Mouse (Mus musculus) testis, adult 10 weeks (tissue): Measurements from ENCODE around the gene Gadd45g. TPM values are rescaled to one million over a fixed set of nuclear protein-coding genes. Genes with fewer than 3 reads are reported as not detected.

Source experiments
- polyA plus RNA-seq: library from polyadenylated mRNA; stranded (reverse); fragments of 350-450 nt; fragmentation: Illumina TruSeq; extraction: RNeasy Lipid Tissue Mini Kit (QIAGEN cat#74804); gene quantifications from one replicate; pipeline ENCODE4 v1.2.3, GENCODE M21; 2014; ENCODE audit warnings: low read depth, low replicate concordance

Gene Gadd45g
- not detected for polyA plus RNA-seq

DNA sequence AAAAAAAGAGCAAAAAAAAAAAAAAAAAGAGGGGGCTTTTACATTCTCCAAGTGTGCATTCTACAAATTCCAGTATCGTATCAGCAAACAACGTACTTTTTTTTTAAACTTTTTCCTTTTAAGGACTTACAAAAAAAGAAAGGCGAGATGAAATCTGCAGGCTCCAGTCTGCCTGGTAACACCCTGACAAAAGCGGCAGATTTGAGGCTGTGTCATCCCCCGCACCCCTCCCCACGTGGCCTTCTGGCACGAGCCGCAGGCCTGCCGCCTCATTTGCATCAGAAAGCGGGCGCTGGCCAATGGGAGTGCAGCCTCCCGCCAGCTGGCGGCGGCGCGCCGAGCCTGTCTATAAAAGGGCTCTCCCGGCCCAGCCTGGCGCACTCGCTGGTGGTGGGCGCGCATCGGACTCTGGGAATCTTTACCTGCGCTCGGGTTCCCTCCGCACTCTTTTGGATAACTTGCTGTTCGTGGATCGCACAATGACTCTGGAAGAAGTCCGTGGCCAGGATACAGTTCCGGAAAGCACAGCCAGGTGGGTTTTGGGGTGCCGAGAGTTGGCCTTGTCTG, at the start of gene Gadd45g:
Gadd45g (plus strand) TSS at position 378 of the 567 bp plus-strand sequence.

Other genes with a start within 250 kb of the Gadd45g start
- gene Cks2, start 201.4 kb upstream of the Gadd45g start, polyA plus RNA-seq, result 441 TPM
- 12.2 TPM for gene Secisbp2, start 195.0 kb upstream of the Gadd45g start, polyA plus RNA-seq
- 0.39 TPM for gene Sema4d, start 52.9 kb upstream of the Gadd45g start, polyA plus RNA-seq